Mouse (Mus musculus): ENCODE measurements around the gene Arsg. TPM values are rescaled to one million over a fixed set of nuclear protein-coding genes. Genes with fewer than 3 reads are reported as not detected.

The Arsg gene
- polyA plus RNA-seq, 1 experiment from 2014 or later = 2.4 TPM

DNA sequence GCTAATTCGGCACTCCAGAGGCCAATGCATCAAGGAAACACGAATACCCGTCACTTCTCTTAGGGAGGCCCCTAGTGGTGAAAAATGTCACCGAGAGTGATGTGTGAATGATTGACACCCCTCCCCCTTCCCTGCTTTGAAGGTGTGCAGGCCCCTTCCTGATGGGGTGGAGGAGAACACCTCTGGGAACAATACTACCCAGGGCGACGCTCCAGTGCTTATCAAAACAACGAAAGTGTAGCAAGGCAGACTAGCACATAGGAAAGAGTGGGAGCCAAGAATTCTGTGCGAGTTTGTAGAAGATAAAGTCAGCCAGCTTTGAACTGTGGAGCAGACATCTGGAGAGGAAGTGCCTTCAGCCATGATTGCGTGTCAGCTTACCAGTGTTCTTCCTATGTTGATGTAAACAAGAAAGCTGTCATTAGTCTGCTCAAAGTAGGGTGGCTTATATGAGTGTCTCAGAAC lies 87.7 kb downstream of the Arsg start:
- H3K27ac ChIP-seq = no peak overlapping the region
- H3K36me3 ChIP-seq (replicated peaks) = no peaks in the 10 kb centered on the region
- WGBS = 39% methylated on average over 9 of the region's 9 CpGs
- no peak for ATAC-seq (ENCODE audit: low FRiP score)
- H3K4me3 ChIP-seq (replicated peaks) = no peak overlapping the region
- no peaks in the 10 kb centered on the region for H3K27me3 ChIP-seq
- no peaks in the 10 kb centered on the region for H3K9me3 ChIP-seq
- no peak overlapping the region for H3K9ac ChIP-seq
- no peak overlapping the region for H3K4me2 ChIP-seq
- no peaks in the 10 kb centered on the region for H3K4me1 ChIP-seq

DNA sequence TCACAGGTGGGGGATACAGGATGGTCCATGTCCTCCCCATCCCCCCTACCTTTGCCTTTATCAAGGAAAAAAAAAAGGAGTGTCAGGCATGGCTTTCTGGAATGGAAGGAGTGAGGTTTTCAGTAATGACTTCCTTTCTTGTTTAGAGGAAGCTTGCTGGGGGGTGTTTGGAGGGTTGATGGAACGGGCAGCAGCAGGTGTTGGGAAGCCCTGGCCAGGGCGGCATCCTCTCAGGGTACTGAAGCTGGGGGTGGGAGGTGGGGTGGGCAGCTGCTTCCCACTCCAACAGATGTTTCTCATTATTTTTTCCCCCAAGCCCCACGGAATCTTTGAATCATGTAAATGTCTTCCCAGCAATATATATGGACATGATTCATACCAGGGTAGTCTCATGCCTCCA lies 88.3 kb downstream of the Arsg start:
- no peaks in the 10 kb centered on the region for H3K27me3 ChIP-seq
- H3K4me2 ChIP-seq = no peak overlapping the region
- H3K4me3 ChIP-seq (replicated peaks) = no peak overlapping the region
- no peak overlapping the region for H3K9ac ChIP-seq
- WGBS = 89% methylated on average over 3 of the region's 3 CpGs
- no peak overlapping the region for H3K27ac ChIP-seq
- H3K9me3 ChIP-seq = no peaks in the 10 kb centered on the region
- ATAC-seq (ENCODE audit: low FRiP score) = no peak
- no peaks in the 10 kb centered on the region for H3K4me1 ChIP-seq
- H3K36me3 ChIP-seq (replicated peaks) = no peaks in the 10 kb centered on the region

DNA sequence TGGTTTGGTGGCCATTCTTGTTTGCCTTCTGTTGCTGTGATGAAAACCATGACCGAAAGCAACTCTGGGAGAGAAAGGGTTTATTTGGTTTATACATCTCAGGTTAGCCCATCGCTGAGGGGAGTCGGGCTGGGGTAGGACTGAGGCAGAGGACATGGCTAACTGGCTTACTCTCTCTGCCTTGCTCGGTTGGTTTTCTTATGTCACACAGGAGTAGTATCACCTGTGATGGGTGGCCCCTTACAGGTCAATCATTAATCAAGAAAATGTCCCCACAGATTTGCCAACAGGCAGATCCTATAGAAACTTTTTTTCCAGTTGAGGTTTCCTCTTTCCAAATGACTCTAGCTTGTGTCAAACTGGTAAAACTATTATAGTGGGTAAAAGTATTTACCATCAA lies 90.5 kb downstream of the Arsg start:
- Histone ChIP-seq H3K9me3 (no peaks in the 10 kb centered on the region), H3K27ac (no peak overlapping the region), H3K4me1 (no peaks in the 10 kb centered on the region), H3K36me3 (replicated peaks) (no peaks in the 10 kb centered on the region), H3K4me2 (no peak overlapping the region), H3K27me3 (no peaks in the 10 kb centered on the region), H3K4me3 (replicated peaks) (no peak overlapping the region), H3K9ac (no peak overlapping the region)
- 87% methylated on average over 4 of the region's 4 CpGs for WGBS
- no peak for ATAC-seq (ENCODE audit: low FRiP score)

DNA sequence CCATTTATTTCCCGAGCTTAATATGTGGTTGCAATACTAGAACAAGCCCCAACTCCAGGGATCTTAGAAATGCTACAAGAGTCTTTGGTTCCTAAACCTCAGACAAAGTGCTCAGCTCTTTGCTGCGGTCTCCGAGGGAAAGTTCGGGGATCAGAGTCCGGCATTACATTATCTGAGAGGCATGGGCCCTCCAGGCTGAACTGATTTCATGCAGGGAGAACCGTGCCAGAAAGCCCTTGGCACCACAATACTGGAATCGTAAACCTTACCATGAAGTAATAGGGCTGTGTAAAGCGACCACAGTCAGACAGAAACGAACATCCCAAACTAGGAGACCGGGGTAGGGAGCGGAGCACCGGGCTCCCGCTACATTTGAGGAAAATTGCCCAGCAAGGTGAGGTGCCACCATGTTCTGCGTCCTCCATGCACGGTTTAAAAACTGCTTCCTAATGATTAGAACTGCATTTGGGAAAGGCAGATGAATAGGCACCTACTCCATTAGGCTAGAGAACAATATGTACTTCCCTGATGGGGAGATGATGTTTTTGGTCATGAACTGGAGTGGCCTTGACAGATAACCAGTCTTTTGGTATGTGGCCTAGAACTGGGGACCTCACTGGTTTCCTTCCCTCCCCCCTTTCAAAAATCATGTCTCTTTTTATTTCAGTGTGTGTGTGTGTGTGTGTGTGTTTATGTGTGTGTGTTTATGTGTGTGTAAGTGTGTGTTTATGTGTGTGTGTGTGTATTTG lies 91.5 kb downstream of the Arsg start:
- no peak for ATAC-seq (ENCODE audit: low FRiP score)
- H3K36me3 ChIP-seq (replicated peaks) = no peaks in the 10 kb centered on the region
- no peak overlapping the region for H3K9ac ChIP-seq
- H3K4me3 ChIP-seq (replicated peaks) = no peak overlapping the region
- H3K27ac ChIP-seq = no peak overlapping the region
- H3K27me3 ChIP-seq = no peaks in the 10 kb centered on the region
- no peak overlapping the region for H3K4me2 ChIP-seq
- H3K9me3 ChIP-seq = no peaks in the 10 kb centered on the region
- no peaks in the 10 kb centered on the region for H3K4me1 ChIP-seq
- WGBS = 90% methylated on average over 15 of the region's 15 CpGs

GRCm38 (mm10) chr11:109569007-109569618 lies 95.9 kb downstream of the Arsg start:
- ATAC-seq (ENCODE audit: low FRiP score) = no peak
- no peak overlapping the region for H3K4me3 ChIP-seq (replicated peaks)
- WGBS = 66% methylated on average over 12 of the region's 12 CpGs
- H3K27me3 ChIP-seq = no peaks in the 10 kb centered on the region
- no peak overlapping the region for H3K27ac ChIP-seq
- H3K9ac ChIP-seq = no peak overlapping the region
- no peaks in the 10 kb centered on the region for H3K9me3 ChIP-seq
- H3K4me2 ChIP-seq = no peak overlapping the region
- H3K36me3 ChIP-seq (replicated peaks) = no peaks in the 10 kb centered on the region
- no peaks in the 10 kb centered on the region for H3K4me1 ChIP-seq

DNA sequence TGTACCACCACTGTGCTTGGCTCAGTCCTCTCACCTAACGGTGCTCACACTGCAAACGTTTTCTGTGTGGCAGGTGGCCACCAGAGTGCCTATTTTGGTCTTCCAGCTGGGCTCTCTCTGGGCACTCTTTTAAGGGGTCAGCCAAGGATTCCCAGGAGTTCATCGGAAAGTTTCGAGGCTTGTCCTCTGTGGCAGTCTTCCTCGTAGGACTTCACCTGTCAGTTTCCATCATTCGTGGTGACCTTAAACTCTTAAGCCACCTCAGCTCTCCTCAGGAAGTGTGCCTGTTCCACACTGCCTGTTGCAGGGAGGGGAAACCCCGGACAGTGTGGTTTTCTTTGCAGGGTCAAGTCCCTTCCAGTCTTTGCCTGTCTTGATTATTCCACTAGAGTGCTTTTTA lies 96.6 kb downstream of the Arsg start:
- 83% methylated on average over 7 of the region's 7 CpGs for WGBS
- Histone ChIP-seq H3K27me3 (no peaks in the 10 kb centered on the region), H3K4me3 (replicated peaks) (no peak overlapping the region), H3K4me1 (no peaks in the 10 kb centered on the region), H3K27ac (no peak overlapping the region), H3K4me2 (no peak overlapping the region), H3K36me3 (replicated peaks) (no peaks in the 10 kb centered on the region), H3K9ac (no peak overlapping the region), H3K9me3 (no peaks in the 10 kb centered on the region)
- no peak for ATAC-seq (ENCODE audit: low FRiP score)

- no peaks in the 10 kb centered on the region for H3K4me1 ChIP-seq
- H3K36me3 ChIP-seq (replicated peaks) = no peaks in the 10 kb centered on the region
- no peak overlapping the region for H3K4me3 ChIP-seq (replicated peaks)
- no peaks in the 10 kb centered on the region for H3K27me3 ChIP-seq
- no peak overlapping the region for H3K9ac ChIP-seq
- ATAC-seq (ENCODE audit: low FRiP score) = no peak
- no peak overlapping the region for H3K4me2 ChIP-seq
- WGBS = 91% methylated on average over 11 of the region's 11 CpGs
- H3K9me3 ChIP-seq = no peaks in the 10 kb centered on the region
- no peak overlapping the region for H3K27ac ChIP-seq
These were observed 98.9 kb downstream of the Arsg start for GRCm38 (mm10) chr11:109572051-109572450.

GRCm38 (mm10) chr11:109574604-109575003 lies 101.4 kb downstream of the Arsg start:
- Histone ChIP-seq H3K4me3 (replicated peaks) (no peak overlapping the region), H3K27me3 (no peaks in the 10 kb centered on the region), H3K9ac (no peak overlapping the region), H3K4me1 (peaks cover 3% of the 10 kb centered on the region; the same call in 1 of the 2 replicates), H3K27ac (no peak overlapping the region), H3K4me2 (no peak overlapping the region), H3K36me3 (replicated peaks) (no peaks in the 10 kb centered on the region), H3K9me3 (no peaks in the 10 kb centered on the region)
- WGBS = 90% methylated on average over 2 of the region's 2 CpGs
- no peak for ATAC-seq (ENCODE audit: low FRiP score)

GRCm38 (mm10) chr11:109575832-109576231 lies 102.7 kb downstream of the Arsg start:
- peaks cover 3% of the 10 kb centered on the region; the same call in 1 of the 2 replicates for H3K4me1 ChIP-seq
- H3K9me3 ChIP-seq = no peaks in the 10 kb centered on the region
- no peaks in the 10 kb centered on the region for H3K36me3 ChIP-seq (replicated peaks)
- WGBS = 91% methylated on average over 6 of the region's 6 CpGs
- ATAC-seq (ENCODE audit: low FRiP score) = no peak
- H3K4me3 ChIP-seq (replicated peaks) = no peak overlapping the region
- no peak overlapping the region for H3K4me2 ChIP-seq
- H3K9ac ChIP-seq = no peak overlapping the region
- no peak overlapping the region for H3K27ac ChIP-seq
- H3K27me3 ChIP-seq = no peaks in the 10 kb centered on the region

GRCm38 (mm10) chr11:109578536-109578935 lies 105.4 kb downstream of the Arsg start:
- 80% methylated on average over 3 of the region's 3 CpGs for WGBS
- no peak overlapping the region for H3K4me3 ChIP-seq (replicated peaks)

DNA sequence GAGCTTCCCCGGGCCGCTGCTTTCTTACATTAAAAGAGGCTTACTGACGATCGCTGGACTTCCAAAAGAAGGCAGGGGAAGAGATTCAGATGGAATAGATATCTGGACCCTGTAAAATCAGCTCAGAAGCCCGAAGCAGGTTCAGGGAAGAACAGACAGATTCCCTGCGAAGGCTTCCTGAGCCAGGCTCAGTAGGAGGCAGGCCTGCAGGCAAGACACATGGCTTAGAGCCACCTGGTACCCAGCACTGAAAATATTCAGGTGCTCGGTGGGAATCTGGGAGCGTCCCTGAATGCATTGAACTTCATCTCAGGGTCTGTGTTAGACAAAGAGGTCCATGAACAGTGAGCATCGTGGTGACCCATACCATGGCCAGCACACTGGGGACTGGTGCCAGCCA lies 106.8 kb downstream of the Arsg start:
- no peak for ATAC-seq (ENCODE audit: low FRiP score)
- Histone ChIP-seq H3K9me3 (no peaks in the 10 kb centered on the region), H3K4me1 (peaks cover 10% of the 10 kb centered on the region), H3K27ac (no peak overlapping the region), H3K36me3 (replicated peaks) (no peaks in the 10 kb centered on the region), H3K27me3 (no peaks in the 10 kb centered on the region), H3K4me3 (replicated peaks) (no peak overlapping the region), H3K9ac (no peak overlapping the region), H3K4me2 (no peak overlapping the region)
- 87% methylated on average over 9 of the region's 9 CpGs for WGBS

More at GRCm38 (mm10) chr11:109578536-109578935, 105.4 kb downstream of the Arsg start:
- no peak overlapping the region for H3K4me2 ChIP-seq
- H3K36me3 ChIP-seq (replicated peaks) = no peaks in the 10 kb centered on the region
- H3K4me1 ChIP-seq = peaks cover 10% of the 10 kb centered on the region
- ATAC-seq (ENCODE audit: low FRiP score) = no peak
- H3K27ac ChIP-seq = no peak overlapping the region
- no peak overlapping the region for H3K9ac ChIP-seq
- H3K9me3 ChIP-seq = no peaks in the 10 kb centered on the region
- H3K27me3 ChIP-seq = no peaks in the 10 kb centered on the region

DNA sequence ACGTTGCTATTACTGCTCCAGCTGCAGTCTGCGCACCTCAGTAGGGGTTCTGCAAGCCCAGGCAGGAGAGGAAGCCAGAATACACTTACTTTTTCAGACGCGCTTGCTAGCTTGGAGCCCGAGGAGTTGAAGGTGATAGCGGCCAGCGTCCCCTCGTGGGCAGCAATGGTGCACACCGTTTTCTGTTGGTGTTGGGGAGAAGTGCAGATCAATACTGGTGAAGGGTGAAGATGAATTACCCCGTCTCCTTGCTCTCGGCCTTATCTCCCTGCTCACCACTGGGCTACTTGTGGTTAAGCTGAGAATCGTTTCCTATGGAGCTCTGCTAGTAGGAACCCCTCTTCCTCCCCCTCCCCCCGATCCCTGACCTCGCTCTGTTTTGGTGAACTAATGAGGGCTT lies 110.8 kb downstream of the Arsg start:
- H3K36me3 ChIP-seq (replicated peaks) = no peaks in the 10 kb centered on the region
- no peaks in the 10 kb centered on the region for H3K9me3 ChIP-seq
- no peak overlapping the region for H3K4me3 ChIP-seq (replicated peaks)
- no peaks in the 10 kb centered on the region for H3K27me3 ChIP-seq
- no peak for ATAC-seq (ENCODE audit: low FRiP score)
- no peak overlapping the region for H3K9ac ChIP-seq
- WGBS = 86% methylated on average over 14 of the region's 14 CpGs
- H3K27ac ChIP-seq = no peak overlapping the region
- peaks cover 7% of the 10 kb centered on the region; the same call in 1 of the 2 replicates for H3K4me1 ChIP-seq
- no peak overlapping the region for H3K4me2 ChIP-seq

Measured in forebrain, embryonic 12.5 days (tissue).